Mouse (Mus musculus): Measurements from ENCODE around the gene Iqgap2. TPM values are rescaled to one million over a fixed set of nuclear protein-coding genes. Genes with fewer than 3 reads are reported as not detected.

Gene Iqgap2
- polyA plus RNA-seq, 1 experiment from 2014 or later = 8.5 TPM

DNA sequence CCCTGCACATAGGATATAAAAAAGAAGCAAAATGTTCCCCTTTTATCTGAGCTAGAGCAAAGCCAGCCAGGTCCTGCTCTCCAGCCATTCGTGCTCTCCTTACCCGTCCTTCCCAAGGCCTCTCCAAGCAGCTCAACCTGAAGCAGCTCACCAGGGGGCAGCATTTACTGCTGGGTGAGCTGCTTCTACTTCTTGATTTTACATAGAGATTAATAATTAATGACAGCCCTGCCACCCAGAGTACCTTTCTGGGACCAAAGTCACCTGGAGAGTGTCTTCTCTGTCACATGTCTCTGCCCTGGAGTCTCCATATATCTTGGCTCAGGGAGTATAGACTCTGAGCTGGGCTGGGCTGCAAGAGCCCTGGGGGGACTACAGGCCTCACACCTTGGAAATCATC is 114.5 kb downstream of the Iqgap2 start:
- no peak overlapping the region for H3K27ac ChIP-seq (ENCODE audit: low read depth, low read length)
- H3K4me2 ChIP-seq = no peak overlapping the region
- H3K9me3 ChIP-seq (replicated peaks; ENCODE audit: control insufficient read depth, low read length) = no peaks in the 10 kb centered on the region
- H3K27me3 ChIP-seq (ENCODE audit: control insufficient read depth, insufficient read depth, low read length) = no peaks in the 10 kb centered on the region
- H3K9ac ChIP-seq (ENCODE audit: low read depth, low read length) = no peak overlapping the region
- 20% methylated on average over 2 of the region's 2 CpGs for WGBS (ENCODE audit: insufficient replicate concordance)
- H3K4me3 ChIP-seq (ENCODE audit: low read depth, low read length) = no peak overlapping the region
- H3K4me1 ChIP-seq (ENCODE audit: control insufficient read depth, insufficient read depth, low read length) = peaks cover 8% of the 10 kb centered on the region; the same call in 1 of the 2 replicates
- ATAC-seq (replicated peaks; ENCODE audit: insufficient number of reproducible peaks, low FRiP score, low TSS enrichment) = no peak
- H3K36me3 ChIP-seq (ENCODE audit: control insufficient read depth, insufficient read depth, low read length) = no peaks in the 10 kb centered on the region

DNA sequence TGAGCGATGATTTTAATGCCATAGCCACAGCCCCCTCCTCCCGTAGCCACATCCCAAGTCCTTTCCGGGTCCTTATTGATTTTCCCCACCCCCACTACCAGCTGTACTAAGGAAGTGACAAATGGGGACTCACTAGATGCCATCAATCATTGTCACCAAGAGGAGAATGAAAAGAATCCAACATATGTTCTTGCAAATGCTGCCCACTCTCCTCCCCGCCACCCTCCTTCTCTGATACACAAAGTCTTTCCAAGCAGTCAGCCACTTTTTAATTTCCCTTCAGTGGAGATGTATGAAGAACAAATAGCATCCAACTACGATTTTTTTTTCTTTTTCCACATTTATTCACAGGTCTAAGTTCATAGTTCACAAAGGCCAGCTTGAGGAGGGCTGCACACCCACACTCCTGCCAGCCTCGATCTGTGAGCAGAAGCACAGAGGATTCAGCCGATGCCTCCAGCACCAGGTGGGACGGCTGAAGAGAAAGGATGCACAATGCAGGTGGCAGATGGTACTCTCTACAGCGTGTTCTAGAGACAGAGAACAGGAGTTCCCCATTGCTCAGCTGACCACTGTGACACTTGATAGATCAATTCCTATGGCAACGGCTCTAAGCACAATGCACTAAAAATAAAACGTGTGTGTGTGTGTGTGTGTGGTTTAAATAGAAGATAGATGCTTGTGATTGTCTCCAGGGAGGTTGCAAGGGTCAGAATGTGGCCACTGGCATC is 116.6 kb downstream of the Iqgap2 start:
- peaks cover 7% of the 10 kb centered on the region; the same call in 1 of the 2 replicates for H3K4me1 ChIP-seq (ENCODE audit: control insufficient read depth, insufficient read depth, low read length)
- no peak overlapping the region for H3K27ac ChIP-seq (ENCODE audit: low read depth, low read length)
- no peaks in the 10 kb centered on the region for H3K27me3 ChIP-seq (ENCODE audit: control insufficient read depth, insufficient read depth, low read length)
- H3K36me3 ChIP-seq (ENCODE audit: control insufficient read depth, insufficient read depth, low read length) = no peaks in the 10 kb centered on the region
- 46% methylated on average over 11 of the region's 11 CpGs for WGBS (ENCODE audit: insufficient replicate concordance)
- H3K9me3 ChIP-seq (replicated peaks; ENCODE audit: control insufficient read depth, low read length) = no peaks in the 10 kb centered on the region
- no peak for ATAC-seq (replicated peaks; ENCODE audit: insufficient number of reproducible peaks, low FRiP score, low TSS enrichment)
- no peak overlapping the region for H3K4me3 ChIP-seq (ENCODE audit: low read depth, low read length)
- H3K4me2 ChIP-seq = no peak overlapping the region
- no peak overlapping the region for H3K9ac ChIP-seq (ENCODE audit: low read depth, low read length)

- WGBS (ENCODE audit: insufficient replicate concordance) = 15% methylated on average over 9 of the region's 9 CpGs
- peaks cover 8% of the 10 kb centered on the region for H3K4me1 ChIP-seq (ENCODE audit: control insufficient read depth, insufficient read depth, low read length)
- no peak overlapping the region for H3K4me3 ChIP-seq (ENCODE audit: low read depth, low read length)
Observed at GRCm38 (mm10) chr13:95765017-95765416, 126.7 kb downstream of the Iqgap2 start.

DNA sequence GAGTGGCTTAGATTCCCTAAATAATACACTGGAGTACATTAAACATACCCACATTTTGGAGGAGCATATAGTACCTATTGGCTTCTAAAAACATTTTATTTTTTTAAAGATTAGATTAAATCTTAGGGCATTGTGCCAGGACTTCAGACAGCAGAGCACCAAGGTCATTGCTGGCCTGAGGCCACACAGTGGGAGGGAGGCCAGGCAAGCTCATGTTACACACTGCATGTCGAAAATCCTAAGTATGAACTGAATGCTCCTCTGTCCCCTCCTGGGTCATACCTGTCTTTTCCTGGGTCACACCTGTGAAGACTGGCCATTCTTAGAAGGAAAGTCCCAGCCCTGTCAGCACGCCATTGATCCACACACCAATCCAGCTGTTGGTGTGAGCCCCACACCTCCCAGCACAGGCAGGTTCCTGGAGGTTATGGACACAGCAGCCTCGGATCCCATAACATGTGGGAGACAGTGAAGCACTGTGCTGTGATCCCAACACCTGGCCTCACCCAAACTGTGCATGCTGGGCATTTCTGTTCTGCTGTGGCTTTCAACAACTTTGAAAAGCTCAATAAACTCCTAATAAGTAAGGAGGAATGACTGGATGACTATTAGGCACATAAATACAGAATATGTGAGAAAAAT is 127.7 kb downstream of the Iqgap2 start:
- Histone ChIP-seq H3K9me3 (replicated peaks; ENCODE audit: control insufficient read depth, low read length) (no peaks in the 10 kb centered on the region), H3K4me1 (ENCODE audit: control insufficient read depth, insufficient read depth, low read length) (peaks cover 8% of the 10 kb centered on the region), H3K9ac (ENCODE audit: low read depth, low read length) (no peak overlapping the region), H3K27ac (ENCODE audit: low read depth, low read length) (no peak overlapping the region; the same call in 1 of the 2 replicates), H3K27me3 (ENCODE audit: control insufficient read depth, insufficient read depth, low read length) (no peaks in the 10 kb centered on the region), H3K4me2 (no peak overlapping the region), H3K36me3 (ENCODE audit: control insufficient read depth, insufficient read depth, low read length) (no peaks in the 10 kb centered on the region), H3K4me3 (ENCODE audit: low read depth, low read length) (no peak overlapping the region)
- ATAC-seq (replicated peaks; ENCODE audit: insufficient number of reproducible peaks, low FRiP score, low TSS enrichment) = 0 out of 2 replicates have a peak, but pooled peaks have one; percentile 53
- WGBS (ENCODE audit: insufficient replicate concordance) = 42% methylated on average over 3 of the region's 3 CpGs

More at GRCm38 (mm10) chr13:95765017-95765416, 126.7 kb downstream of the Iqgap2 start:
- H3K36me3 ChIP-seq (ENCODE audit: control insufficient read depth, insufficient read depth, low read length) = no peaks in the 10 kb centered on the region
- H3K9ac ChIP-seq (ENCODE audit: low read depth, low read length) = peak overlapping the region; percentile 16; the same call in 1 of the 2 replicates
- H3K27ac ChIP-seq (ENCODE audit: low read depth, low read length) = peak overlapping the region; percentile 54
- H3K4me2 ChIP-seq = peak overlapping the region; percentile 41
- H3K9me3 ChIP-seq (replicated peaks; ENCODE audit: control insufficient read depth, low read length) = no peaks in the 10 kb centered on the region
- peak; percentile 49; the same call in 1 of the 2 replicates for ATAC-seq (replicated peaks; ENCODE audit: insufficient number of reproducible peaks, low FRiP score, low TSS enrichment)
- H3K27me3 ChIP-seq (ENCODE audit: control insufficient read depth, insufficient read depth, low read length) = no peaks in the 10 kb centered on the region

DNA sequence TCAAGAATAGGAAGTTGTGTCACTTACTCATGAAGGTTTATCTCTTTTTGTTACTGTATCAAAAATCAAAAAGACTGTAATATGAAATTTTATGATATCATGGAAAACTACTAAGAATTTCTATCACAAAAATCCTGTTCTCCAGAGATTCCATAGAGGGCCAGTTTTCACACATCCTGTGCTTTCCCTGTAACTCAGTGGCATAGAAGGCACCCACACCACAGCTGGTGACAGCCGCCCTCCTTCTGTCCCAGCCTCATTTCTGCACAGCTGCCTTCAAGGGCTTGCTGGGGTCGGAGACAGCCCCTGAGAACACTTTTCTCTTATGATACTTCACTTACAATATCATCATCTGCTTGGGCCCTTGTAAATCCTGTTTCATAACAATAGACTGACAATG is 131.9 kb downstream of the Iqgap2 start:
- H3K27ac ChIP-seq (ENCODE audit: low read depth, low read length) = no peak overlapping the region
- H3K9ac ChIP-seq (ENCODE audit: low read depth, low read length) = no peak overlapping the region
- no peak overlapping the region for H3K4me3 ChIP-seq (ENCODE audit: low read depth, low read length)
- no peaks in the 10 kb centered on the region for H3K27me3 ChIP-seq (ENCODE audit: control insufficient read depth, insufficient read depth, low read length)
- no peaks in the 10 kb centered on the region for H3K36me3 ChIP-seq (ENCODE audit: control insufficient read depth, insufficient read depth, low read length)
- H3K9me3 ChIP-seq (replicated peaks; ENCODE audit: control insufficient read depth, low read length) = no peaks in the 10 kb centered on the region; the same call in 1 of the 2 replicates
- ATAC-seq (replicated peaks; ENCODE audit: insufficient number of reproducible peaks, low FRiP score, low TSS enrichment) = no peak
- 85% methylated on average over 2 of the region's 2 CpGs for WGBS (ENCODE audit: insufficient replicate concordance)
- H3K4me1 ChIP-seq (ENCODE audit: control insufficient read depth, insufficient read depth, low read length) = peaks cover 8% of the 10 kb centered on the region
- no peak overlapping the region for H3K4me2 ChIP-seq

DNA sequence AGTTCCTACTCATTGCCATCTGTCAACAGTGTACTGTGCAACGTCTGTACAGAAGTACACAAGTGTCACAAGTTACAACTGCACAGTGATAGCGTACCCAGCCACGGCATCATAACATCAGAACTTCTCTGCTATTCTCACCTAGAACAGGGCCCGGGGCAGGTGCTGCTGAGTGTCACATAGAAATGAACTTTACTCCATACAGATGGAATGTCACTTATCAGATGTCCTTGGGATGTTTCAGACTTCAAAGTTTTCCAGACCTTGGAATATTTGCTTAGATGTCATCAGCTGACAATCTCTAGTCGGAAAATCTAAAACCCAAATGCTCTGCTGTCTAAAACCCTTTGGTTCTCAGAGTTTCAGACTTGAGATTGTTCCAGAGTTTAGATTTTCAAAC is 137.4 kb downstream of the Iqgap2 start:
- no peaks in the 10 kb centered on the region for H3K4me1 ChIP-seq (ENCODE audit: control insufficient read depth, insufficient read depth, low read length)
- no peak overlapping the region for H3K4me2 ChIP-seq
- H3K9ac ChIP-seq (ENCODE audit: low read depth, low read length) = no peak overlapping the region
- H3K27ac ChIP-seq (ENCODE audit: low read depth, low read length) = no peak overlapping the region
- no peak for ATAC-seq (replicated peaks; ENCODE audit: insufficient number of reproducible peaks, low FRiP score, low TSS enrichment)
- 56% methylated on average over 5 of the region's 5 CpGs for WGBS (ENCODE audit: insufficient replicate concordance)
- H3K4me3 ChIP-seq (ENCODE audit: low read depth, low read length) = no peak overlapping the region
- no peaks in the 10 kb centered on the region for H3K36me3 ChIP-seq (ENCODE audit: control insufficient read depth, insufficient read depth, low read length)
- no peaks in the 10 kb centered on the region for H3K27me3 ChIP-seq (ENCODE audit: control insufficient read depth, insufficient read depth, low read length)
- H3K9me3 ChIP-seq (replicated peaks; ENCODE audit: control insufficient read depth, low read length) = no peaks in the 10 kb centered on the region; the same call in 1 of the 2 replicates

DNA sequence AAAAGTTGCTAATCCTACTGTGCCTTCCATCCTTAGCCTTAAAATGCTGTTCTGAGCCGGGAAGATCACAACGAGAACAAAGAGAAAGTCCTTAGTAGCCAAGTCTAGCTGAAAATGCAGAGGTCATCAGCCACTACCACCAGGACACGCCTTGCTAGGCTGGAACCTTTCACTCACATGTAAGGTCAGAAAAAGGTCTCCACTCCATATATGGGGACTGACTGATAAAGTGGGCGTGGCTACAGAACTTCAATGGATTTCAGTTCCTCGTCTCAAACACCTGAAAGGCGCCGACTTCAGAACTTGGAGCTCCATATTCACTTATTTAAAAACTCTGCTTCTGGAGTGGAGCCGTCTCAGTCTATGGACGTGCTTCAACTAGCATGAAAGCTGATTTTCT is 139.3 kb downstream of the Iqgap2 start:
- no peaks in the 10 kb centered on the region; the same call in 1 of the 2 replicates for H3K9me3 ChIP-seq (replicated peaks; ENCODE audit: control insufficient read depth, low read length)
- WGBS (ENCODE audit: insufficient replicate concordance) = 65% methylated on average over 9 of the region's 9 CpGs
- no peak overlapping the region for H3K9ac ChIP-seq (ENCODE audit: low read depth, low read length)
- no peaks in the 10 kb centered on the region for H3K27me3 ChIP-seq (ENCODE audit: control insufficient read depth, insufficient read depth, low read length)
- ATAC-seq (replicated peaks; ENCODE audit: insufficient number of reproducible peaks, low FRiP score, low TSS enrichment) = no peak
- no peaks in the 10 kb centered on the region for H3K36me3 ChIP-seq (ENCODE audit: control insufficient read depth, insufficient read depth, low read length)
- no peak overlapping the region for H3K4me2 ChIP-seq
- H3K4me3 ChIP-seq (ENCODE audit: low read depth, low read length) = no peak overlapping the region
- no peaks in the 10 kb centered on the region for H3K4me1 ChIP-seq (ENCODE audit: control insufficient read depth, insufficient read depth, low read length)
- H3K27ac ChIP-seq (ENCODE audit: low read depth, low read length) = no peak overlapping the region

DNA sequence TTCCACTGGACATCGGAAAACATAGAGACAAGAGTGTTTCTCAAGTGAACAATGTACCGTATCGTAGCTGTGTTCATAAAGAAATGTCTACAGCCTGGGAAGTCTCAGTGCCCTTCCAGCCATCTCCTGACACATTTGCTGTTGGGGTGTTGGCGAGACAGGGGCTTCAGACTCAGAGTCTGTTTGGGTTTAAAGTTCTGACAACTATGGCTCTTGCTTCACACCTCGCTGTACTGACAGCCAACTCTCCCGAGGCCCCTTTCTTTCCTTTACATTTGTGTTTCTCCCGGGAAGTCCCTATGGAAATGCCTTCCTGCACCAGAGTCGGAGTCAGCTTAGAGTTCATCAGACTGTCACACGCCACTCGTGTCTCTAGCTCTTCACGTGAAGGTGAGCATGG is 144.2 kb downstream of the Iqgap2 start:
- no peak overlapping the region for H3K4me3 ChIP-seq (ENCODE audit: low read depth, low read length)
- H3K9ac ChIP-seq (ENCODE audit: low read depth, low read length) = no peak overlapping the region
- no peak overlapping the region for H3K4me2 ChIP-seq
- 58% methylated on average over 11 of the region's 11 CpGs for WGBS (ENCODE audit: insufficient replicate concordance)
- H3K27me3 ChIP-seq (ENCODE audit: control insufficient read depth, insufficient read depth, low read length) = no peaks in the 10 kb centered on the region
- no peaks in the 10 kb centered on the region for H3K9me3 ChIP-seq (replicated peaks; ENCODE audit: control insufficient read depth, low read length)
- no peaks in the 10 kb centered on the region for H3K36me3 ChIP-seq (ENCODE audit: control insufficient read depth, insufficient read depth, low read length)
- H3K4me1 ChIP-seq (ENCODE audit: control insufficient read depth, insufficient read depth, low read length) = no peaks in the 10 kb centered on the region
- ATAC-seq (replicated peaks; ENCODE audit: insufficient number of reproducible peaks, low FRiP score, low TSS enrichment) = no peak
- H3K27ac ChIP-seq (ENCODE audit: low read depth, low read length) = no peak overlapping the region; the same call in 1 of the 2 replicates

Measured in heart, embryonic 11.5 days (tissue).